Mouse (Mus musculus) liver, adult 2 months (tissue): ENCODE data around the gene Tyw5. TPM values are rescaled to one million over a fixed set of nuclear protein-coding genes. Genes with fewer than 3 reads are reported as not detected.
A peak's percentile ranks its signal among the peaks of the same experiment; 100 is the strongest.

Source experiments
- DNase-seq: peaks from one replicate; pipeline ENCODE4 v3.0.0-alpha.2; 2011; ENCODE audit warnings: low read depth, low spot score; ENCODE audit errors: extremely low read depth
- H3K27ac ChIP-seq: fragments of 200-500 bp; replicated peaks from 2 replicates; pipeline ENCODE4 v1.5.1; 2012; ENCODE audit warnings: low read depth, mild to moderate bottlenecking, control low read depth, inconsistent platforms, low read length; ENCODE audit not compliant: insufficient read depth
- H3K27me3 ChIP-seq: fragments of 200-500 bp; 2 replicates; pipeline ENCODE4 v1.6.1; 2012; ENCODE audit warnings: mild to moderate bottlenecking, moderate library complexity, low read length, inconsistent platforms; ENCODE audit not compliant: control insufficient read depth, insufficient read depth
- H3K36me3 ChIP-seq: fragments of 200-500 bp; 2 replicates; pipeline ENCODE4 v1.6.1; 2012; ENCODE audit warnings: low read length, inconsistent platforms; ENCODE audit not compliant: control insufficient read depth, insufficient read depth
- H3K4me1 ChIP-seq: fragments of 200-500 bp; 2 replicates; pipeline ENCODE4 v1.6.1; 2011; ENCODE audit warnings: low read length; ENCODE audit not compliant: control insufficient read depth, insufficient read depth
- H3K4me3 ChIP-seq: fragments of 200-500 bp; 2 replicates; pipeline ENCODE4 v1.5.1; 2011; ENCODE audit warnings: low read depth, mild to moderate bottlenecking, control low read depth, low read length, moderate library complexity; ENCODE audit not compliant: insufficient read depth
- H3K79me2 ChIP-seq: fragments of 200-500 bp; 2 replicates; pipeline ENCODE4 v1.6.1; 2012; ENCODE audit warnings: inconsistent platforms, mild to moderate bottlenecking, low read length, moderate library complexity; ENCODE audit not compliant: control insufficient read depth, insufficient read depth
- H3K9ac ChIP-seq: fragments of 200-500 bp; 2 replicates; pipeline ENCODE4 v1.6.1; 2012; ENCODE audit warnings: low read depth, mild to moderate bottlenecking, control low read depth, inconsistent platforms, low read length
- CTCF ChIP-seq: fragments of 200-500 bp; IDR thresholded peaks from 2 replicates; pipeline ENCODE4 v1.5.1; 2011; ENCODE audit warnings: low read depth, low read length, control low read depth
- POLR2A ChIP-seq: fragments of 200-500 bp; IDR thresholded peaks from 2 replicates; pipeline ENCODE4 v1.6.1; 2011; ENCODE audit warnings: low read length, control low read depth; ENCODE audit not compliant: insufficient read depth; ENCODE audit errors: extremely low read depth
- WGBS: fragments of 180-500 bp; shearing (Covaris S2); methylation state at CpG from one replicate; pipeline ENCODE4 v1.1.7; 2018; 5-methylcytosine and 5-hydroxymethylcytosine counted together
- polyA plus RNA-seq: library from polyadenylated mRNA; depleted of rRNA; stranded (reverse); fragments of >200 nt; gene quantifications from 2 replicates; pipeline ENCODE4 v1.2.3, GENCODE M21; 2012
- total RNA-seq: library from RNA; depleted of rRNA; stranded (reverse); fragments of >200 nt; gene quantifications from 2 replicates; pipeline ENCODE4 v1.2.3, GENCODE M21; 2014

The Tyw5 gene
- total and polyA plus RNA-seq, 2 experiments = 5.2 to 22.5 TPM

GRCm38 (mm10) chr1:57413397-57413796 lies 6.5 kb upstream of the Tyw5 start:
- no peak for DNase-seq
- peaks cover 3% of the 10 kb centered on the region; the same call in 1 of the 2 replicates for H3K4me1 ChIP-seq
- H3K36me3 ChIP-seq = peaks cover 44% of the 10 kb centered on the region
- peaks cover under 1% of the 10 kb centered on the region; the same call in 1 of the 2 replicates for H3K79me2 ChIP-seq
- H3K27ac ChIP-seq = no peak overlapping the region
- no peak for TF ChIP-seq POLR2A
- H3K4me3 ChIP-seq = no peak overlapping the region
- H3K9ac ChIP-seq = no peak overlapping the region
- no peaks in the 10 kb centered on the region for H3K27me3 ChIP-seq
- WGBS = 79% methylated on average over 2 of the region's 2 CpGs

GRCm38 (mm10) chr1:57408994-57409393 lies 2.1 kb upstream of the Tyw5 start:
- WGBS = 77% methylated on average over 2 of the region's 2 CpGs
- Histone ChIP-seq H3K27ac (no peak overlapping the region), H3K4me3 (no peak overlapping the region), H3K36me3 (peaks cover 26% of the 10 kb centered on the region), H3K9ac (no peak overlapping the region), H3K27me3 (no peaks in the 10 kb centered on the region), H3K4me1 (peaks cover 9% of the 10 kb centered on the region), H3K79me2 (peaks cover 11% of the 10 kb centered on the region; the same call in 1 of the 2 replicates)
- TF ChIP-seq POLR2A = no peak
- no peak for DNase-seq

DNA sequence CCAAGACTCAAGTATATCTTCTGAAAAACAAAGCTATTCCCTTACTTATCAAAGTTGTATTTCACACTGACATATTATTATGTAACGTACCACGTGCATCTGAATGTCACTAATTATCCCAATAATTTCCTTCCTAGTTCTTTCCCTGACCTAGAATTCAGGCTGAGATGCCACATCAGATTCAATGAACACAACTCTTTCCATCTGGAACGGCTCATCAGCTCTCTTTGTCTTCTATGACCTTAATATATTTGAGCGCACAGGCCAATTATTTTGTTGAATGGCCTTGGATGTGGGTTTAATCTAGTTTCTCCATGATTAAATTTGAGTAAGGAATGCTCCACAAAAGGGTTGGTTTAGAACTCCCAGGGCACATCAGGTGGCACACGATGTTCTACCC lies 4.8 kb downstream of the Tyw5 start:
- H3K79me2 ChIP-seq = peaks cover 7% of the 10 kb centered on the region; the same call in 1 of the 2 replicates
- 92% methylated on average over 5 of the region's 5 CpGs for WGBS
- no peak overlapping the region for H3K4me3 ChIP-seq
- no peaks in the 10 kb centered on the region for H3K27me3 ChIP-seq
- no peak overlapping the region for H3K27ac ChIP-seq
- H3K9ac ChIP-seq = no peak overlapping the region
- DNase-seq = no peak
- TF ChIP-seq POLR2A (no peak), CTCF (no peak)
- peaks cover 17% of the 10 kb centered on the region for H3K36me3 ChIP-seq
- peaks cover 2% of the 10 kb centered on the region; the same call in 1 of the 2 replicates for H3K4me1 ChIP-seq

DNA sequence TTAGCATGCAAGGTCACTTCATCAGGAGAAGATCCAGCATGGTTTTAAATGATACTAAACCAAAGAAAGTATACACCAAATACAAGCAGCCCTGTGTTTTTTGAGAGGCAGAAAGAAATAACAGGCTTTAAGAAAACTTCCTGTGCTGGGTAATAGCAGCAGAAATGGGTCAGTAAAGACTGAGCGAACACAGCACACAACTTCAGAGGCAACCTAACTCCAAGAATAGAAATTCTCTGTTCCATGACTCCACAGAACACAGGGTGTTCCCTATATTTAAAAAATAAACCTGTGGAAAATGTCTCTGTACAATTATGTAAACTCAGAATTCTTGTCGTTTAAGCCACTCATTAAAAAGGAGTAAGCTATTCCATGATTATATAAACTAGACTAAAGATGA lies 6.0 kb downstream of the Tyw5 start:
- 85% methylated on average over 2 of the region's 2 CpGs for WGBS
- TF ChIP-seq CTCF (no peak), POLR2A (no peak)
- Histone ChIP-seq H3K4me1 (peaks cover 2% of the 10 kb centered on the region; the same call in 1 of the 2 replicates), H3K27ac (no peak overlapping the region), H3K27me3 (no peaks in the 10 kb centered on the region), H3K79me2 (peaks cover 2% of the 10 kb centered on the region; the same call in 1 of the 2 replicates), H3K36me3 (peaks cover 20% of the 10 kb centered on the region), H3K4me3 (no peak overlapping the region), H3K9ac (no peak overlapping the region)
- no peak for DNase-seq

GRCm38 (mm10) chr1:57400321-57400720 lies 6.6 kb downstream of the Tyw5 start:
- TF ChIP-seq CTCF (no peak), POLR2A (no peak)
- no peak overlapping the region for H3K9ac ChIP-seq
- H3K27me3 ChIP-seq = no peaks in the 10 kb centered on the region
- H3K27ac ChIP-seq = no peak overlapping the region
- peaks cover 20% of the 10 kb centered on the region for H3K36me3 ChIP-seq
- H3K4me3 ChIP-seq = no peak overlapping the region
- no peaks in the 10 kb centered on the region for H3K4me1 ChIP-seq
- DNase-seq = no peak
- no peaks in the 10 kb centered on the region; the same call in 1 of the 2 replicates for H3K79me2 ChIP-seq
- WGBS = 100% methylated on average over 2 of the region's 2 CpGs

GRCm38 (mm10) chr1:57394051-57394450 lies 12.8 kb downstream of the Tyw5 start:
- TF ChIP-seq POLR2A (no peak), CTCF (peak; percentile 30)
- Histone ChIP-seq H3K36me3 (peaks cover 6% of the 10 kb centered on the region), H3K4me3 (no peak overlapping the region), H3K9ac (no peak overlapping the region), H3K79me2 (no peaks in the 10 kb centered on the region; the same call in 1 of the 2 replicates), H3K27me3 (no peaks in the 10 kb centered on the region), H3K27ac (no peak overlapping the region), H3K4me1 (peaks cover 13% of the 10 kb centered on the region)
- WGBS = 41% methylated on average over 3 of the region's 3 CpGs
- DNase-seq = peak; percentile 62
